Mouse (Mus musculus): ENCODE results near the gene Styx. TPM values are rescaled to one million over a fixed set of nuclear protein-coding genes. Genes with fewer than 3 reads are reported as not detected.

Styx gene
- polyA plus RNA-seq, 1 experiment from 2014 or later = 49.3 TPM

- Histone ChIP-seq H3K27ac (no peak overlapping the region), H3K4me1 (no peaks in the 10 kb centered on the region), H3K4me3 (no peak overlapping the region), H3K9ac (no peak overlapping the region), H3K9me3 (replicated peaks) (no peaks in the 10 kb centered on the region), H3K4me2 (no peak overlapping the region), H3K36me3 (ENCODE audit: poor library complexity, severe bottlenecking) (no peaks in the 10 kb centered on the region), H3K27me3 (no peaks in the 10 kb centered on the region)
- WGBS = 76% methylated on average over 3 of the region's 3 CpGs
- no peak for ATAC-seq
Observed at GRCm38 (mm10) chr14:45446777-45447176, 95.9 kb downstream of the Styx start.

GRCm38 (mm10) chr14:45451090-45451489 lies 100.2 kb downstream of the Styx start:
- H3K27me3 ChIP-seq = no peaks in the 10 kb centered on the region
- no peaks in the 10 kb centered on the region for H3K9me3 ChIP-seq (replicated peaks)
- H3K4me2 ChIP-seq = no peak overlapping the region
- H3K36me3 ChIP-seq (ENCODE audit: poor library complexity, severe bottlenecking) = no peaks in the 10 kb centered on the region
- H3K27ac ChIP-seq = no peak overlapping the region
- no peak for ATAC-seq
- H3K9ac ChIP-seq = no peak overlapping the region
- WGBS = 15% methylated on average over 2 of the region's 2 CpGs
- no peak overlapping the region for H3K4me3 ChIP-seq
- peaks cover 18% of the 10 kb centered on the region for H3K4me1 ChIP-seq

GRCm38 (mm10) chr14:45452148-45452547 lies 101.3 kb downstream of the Styx start:
- peaks cover 22% of the 10 kb centered on the region for H3K4me1 ChIP-seq
- H3K9ac ChIP-seq = no peak overlapping the region
- H3K27ac ChIP-seq = no peak overlapping the region

GRCm38 (mm10) chr14:45452861-45453512 lies 102.1 kb downstream of the Styx start:
- Histone ChIP-seq H3K36me3 (ENCODE audit: poor library complexity, severe bottlenecking) (no peaks in the 10 kb centered on the region), H3K27ac (no peak overlapping the region), H3K9me3 (replicated peaks) (no peaks in the 10 kb centered on the region), H3K4me2 (no peak overlapping the region), H3K9ac (no peak overlapping the region), H3K4me3 (no peak overlapping the region), H3K4me1 (peaks cover 22% of the 10 kb centered on the region), H3K27me3 (no peaks in the 10 kb centered on the region)
- WGBS = 29% methylated on average over 11 of the region's 11 CpGs
- ATAC-seq = no peak

More at GRCm38 (mm10) chr14:45452148-45452547, 101.3 kb downstream of the Styx start:
- no peak overlapping the region for H3K4me2 ChIP-seq
- H3K36me3 ChIP-seq (ENCODE audit: poor library complexity, severe bottlenecking) = no peaks in the 10 kb centered on the region
- H3K9me3 ChIP-seq (replicated peaks) = no peaks in the 10 kb centered on the region
- H3K27me3 ChIP-seq = no peaks in the 10 kb centered on the region
- no peak for ATAC-seq
- WGBS = 57% methylated on average over 4 of the region's 4 CpGs
- H3K4me3 ChIP-seq = no peak overlapping the region

GRCm38 (mm10) chr14:45453538-45454233 lies 102.8 kb downstream of the Styx start:
- no peak overlapping the region for H3K27ac ChIP-seq
- 68% methylated on average over 5 of the region's 5 CpGs for WGBS

GRCm38 (mm10) chr14:45455651-45456501 lies 105.0 kb downstream of the Styx start:
- H3K9me3 ChIP-seq (replicated peaks) = no peaks in the 10 kb centered on the region
- peaks cover 16% of the 10 kb centered on the region for H3K36me3 ChIP-seq (ENCODE audit: poor library complexity, severe bottlenecking)
- no peak overlapping the region for H3K9ac ChIP-seq
- peak overlapping the region; percentile 37 for H3K27ac ChIP-seq
- ATAC-seq = no peak
- no peaks in the 10 kb centered on the region for H3K27me3 ChIP-seq
- peaks cover 22% of the 10 kb centered on the region for H3K4me1 ChIP-seq
- WGBS = 61% methylated on average over 12 of the region's 12 CpGs
- H3K4me3 ChIP-seq = no peak overlapping the region
- H3K4me2 ChIP-seq = no peak overlapping the region

More at GRCm38 (mm10) chr14:45453538-45454233, 102.8 kb downstream of the Styx start:
- no peaks in the 10 kb centered on the region for H3K36me3 ChIP-seq (ENCODE audit: poor library complexity, severe bottlenecking)
- H3K27me3 ChIP-seq = no peaks in the 10 kb centered on the region
- ATAC-seq = no peak
- H3K4me1 ChIP-seq = peaks cover 22% of the 10 kb centered on the region
- no peak overlapping the region for H3K4me2 ChIP-seq
- no peak overlapping the region for H3K4me3 ChIP-seq
- no peaks in the 10 kb centered on the region for H3K9me3 ChIP-seq (replicated peaks)
- no peak overlapping the region for H3K9ac ChIP-seq

GRCm38 (mm10) chr14:45456502-45456846 lies 105.6 kb downstream of the Styx start:
- peaks cover 22% of the 10 kb centered on the region for H3K4me1 ChIP-seq
- H3K9me3 ChIP-seq (replicated peaks) = no peaks in the 10 kb centered on the region
- H3K4me2 ChIP-seq = no peak overlapping the region
- peak overlapping the region; percentile 37; the same call in 1 of the 2 replicates for H3K27ac ChIP-seq
- H3K27me3 ChIP-seq = no peaks in the 10 kb centered on the region
- WGBS = 0% methylated on average over 1 of the region's 1 CpGs
- ATAC-seq = no peak
- H3K36me3 ChIP-seq (ENCODE audit: poor library complexity, severe bottlenecking) = peaks cover 22% of the 10 kb centered on the region
- no peak overlapping the region for H3K4me3 ChIP-seq
- H3K9ac ChIP-seq = no peak overlapping the region

GRCm38 (mm10) chr14:45457003-45457402 lies 106.1 kb downstream of the Styx start:
- 88% methylated on average over 9 of the region's 9 CpGs for WGBS
- peak; percentile 32; the same call in 1 of the 2 replicates for ATAC-seq
- no peaks in the 10 kb centered on the region for H3K27me3 ChIP-seq
- no peak overlapping the region for H3K4me2 ChIP-seq
- no peak overlapping the region for H3K4me3 ChIP-seq
- no peak overlapping the region for H3K27ac ChIP-seq
- peaks cover 28% of the 10 kb centered on the region for H3K36me3 ChIP-seq (ENCODE audit: poor library complexity, severe bottlenecking)
- H3K9me3 ChIP-seq (replicated peaks) = no peaks in the 10 kb centered on the region
- peaks cover 22% of the 10 kb centered on the region for H3K4me1 ChIP-seq
- no peak overlapping the region for H3K9ac ChIP-seq

GRCm38 (mm10) chr14:45459877-45460276 lies 109.0 kb downstream of the Styx start:
- 92% methylated on average over 14 of the region's 14 CpGs for WGBS
- Histone ChIP-seq H3K9ac (no peak overlapping the region), H3K9me3 (replicated peaks) (no peaks in the 10 kb centered on the region), H3K27ac (no peak overlapping the region), H3K36me3 (ENCODE audit: poor library complexity, severe bottlenecking) (peaks cover 36% of the 10 kb centered on the region), H3K4me2 (no peak overlapping the region), H3K27me3 (no peaks in the 10 kb centered on the region), H3K4me3 (no peak overlapping the region), H3K4me1 (peaks cover 27% of the 10 kb centered on the region)
- ATAC-seq = no peak

GRCm38 (mm10) chr14:45460491-45460890 lies 109.6 kb downstream of the Styx start:
- WGBS = 90% methylated on average over 10 of the region's 10 CpGs
- Histone ChIP-seq H3K9me3 (replicated peaks) (no peaks in the 10 kb centered on the region), H3K4me2 (no peak overlapping the region), H3K4me3 (no peak overlapping the region), H3K4me1 (peaks cover 27% of the 10 kb centered on the region), H3K27me3 (no peaks in the 10 kb centered on the region), H3K9ac (no peak overlapping the region), H3K27ac (no peak overlapping the region), H3K36me3 (ENCODE audit: poor library complexity, severe bottlenecking) (peaks cover 41% of the 10 kb centered on the region)
- no peak for ATAC-seq

GRCm38 (mm10) chr14:45461945-45462344 lies 111.1 kb downstream of the Styx start:
- Histone ChIP-seq H3K4me2 (no peak overlapping the region), H3K4me1 (peaks cover 16% of the 10 kb centered on the region), H3K9me3 (replicated peaks) (no peaks in the 10 kb centered on the region), H3K36me3 (ENCODE audit: poor library complexity, severe bottlenecking) (peaks cover 56% of the 10 kb centered on the region), H3K27ac (peak overlapping the region; percentile 81; the same call in 1 of the 2 replicates), H3K4me3 (no peak overlapping the region), H3K27me3 (no peaks in the 10 kb centered on the region), H3K9ac (no peak overlapping the region)
- ATAC-seq = no peak
- 81% methylated on average over 6 of the region's 6 CpGs for WGBS

- Histone ChIP-seq H3K27me3 (no peaks in the 10 kb centered on the region), H3K9me3 (replicated peaks) (no peaks in the 10 kb centered on the region), H3K36me3 (ENCODE audit: poor library complexity, severe bottlenecking) (peaks cover 60% of the 10 kb centered on the region), H3K4me3 (no peak overlapping the region), H3K27ac (peak overlapping the region; percentile 81), H3K4me1 (peaks cover 16% of the 10 kb centered on the region), H3K4me2 (peak overlapping the region; percentile 16; the same call in 1 of the 2 replicates), H3K9ac (no peak overlapping the region)
- ATAC-seq = peak; percentile 84
- WGBS = 25% methylated on average over 6 of the region's 6 CpGs
Observed at GRCm38 (mm10) chr14:45462374-45462773, 111.5 kb downstream of the Styx start.

Measured in forebrain, embryonic 13.5 days (tissue).